Mouse (Mus musculus) liver, embryonic 14.5 days (tissue): Measurements from ENCODE around the gene Ccl27a. TPM values are rescaled to one million over a fixed set of nuclear protein-coding genes. Genes with fewer than 3 reads are reported as not detected.
A peak's percentile ranks its signal among the peaks of the same experiment; 100 is the strongest.
"Not testable (repeated sequence)": the region's sequence is repeated elsewhere in the genome, so short reads cannot be mapped to it uniquely, and the experiment has no call there.

Experiments
- ATAC-seq: fragments of 200-750 bp; cut with Nextera tagmentation; 2 replicates; pipeline ENCODE4 v1.8.0; 2017; ENCODE audit warnings: moderate number of reproducible peaks, mild to moderate bottlenecking, moderate library complexity; ENCODE audit not compliant: insufficient read depth
- DNase-seq, 3 experiments: peaks; one replicate each; pipeline ENCODE4 v3.0.0-alpha.2; 2012 to 2013; ENCODE audit warnings: low read depth in 3 of 3, low spot score in 3 of 3
- H3K27ac ChIP-seq: fragments of 300-500 bp; sonication (generic); 2 replicates; pipeline ENCODE4 v1.5.1; 2014; ENCODE audit warnings: moderate library complexity, mild to moderate bottlenecking, control low read depth, inconsistent platforms
- H3K27me3 ChIP-seq: fragments of 300-500 bp; sonication (generic); 2 replicates; pipeline ENCODE4 v1.6.1; 2014; ENCODE audit warnings: mild to moderate bottlenecking, low read length, moderate library complexity; ENCODE audit not compliant: control insufficient read depth, insufficient read depth
- H3K36me3 ChIP-seq: fragments of 300-500 bp; sonication (generic); replicated peaks from 2 replicates; pipeline ENCODE4 v1.6.1; 2014; ENCODE audit warnings: low read depth; ENCODE audit not compliant: control insufficient read depth, insufficient read depth
- H3K4me1 ChIP-seq, 2 experiments: fragments of 200-500 bp in 1 of 2; fragments of 300-500 bp in 1 of 2; sonication (generic) in 1 of 2; replicated peaks; 2 replicates each; pipeline ENCODE4 v1.6.1; 2012 to 2014; ENCODE audit warnings: antibody characterized with exemption in 1 of 2, inconsistent platforms in 1 of 2, low read length in 1 of 2; ENCODE audit not compliant: control insufficient read depth in 2 of 2, insufficient read depth in 2 of 2
- H3K4me2 ChIP-seq: fragments of 300-500 bp; sonication (generic); 2 replicates; pipeline ENCODE4 v1.6.1; 2014; ENCODE audit warnings: low read depth, mild to moderate bottlenecking, control low read depth, moderate library complexity
- H3K4me3 ChIP-seq, 2 experiments: fragments of 200-500 bp in 1 of 2; fragments of 300-500 bp in 1 of 2; sonication (generic) in 1 of 2; 2 replicates each; pipeline ENCODE4 v1.5.1; 2012 to 2014; ENCODE audit warnings: low read depth in 2 of 2, low read length in 2 of 2, mild to moderate bottlenecking in 2 of 2, control low read depth in 1 of 2, inconsistent platforms in 1 of 2, moderate library complexity in 1 of 2; ENCODE audit not compliant: insufficient read depth in 1 of 2
- H3K9ac ChIP-seq: fragments of 300-500 bp; sonication (generic); replicated peaks from 2 replicates; pipeline ENCODE4 v1.6.1; 2014; ENCODE audit warnings: mild to moderate bottlenecking, control low read depth, moderate library complexity
- H3K9me3 ChIP-seq: fragments of 300-500 bp; sonication (generic); 2 replicates; pipeline ENCODE4 v1.6.1; 2016; ENCODE audit warnings: low read length, mixed read lengths; ENCODE audit not compliant: control insufficient read depth
- WGBS: fragments of 180-500 bp; shearing (Covaris S2); extraction: QIAGEN DNeasy Blood & Tissue Kit; methylation state at CpG from one replicate; pipeline ENCODE4 v1.1.7; 2014; ENCODE audit not compliant: insufficient replicate concordance; 5-methylcytosine and 5-hydroxymethylcytosine counted together
- polyA plus RNA-seq, 2 experiments: library from polyadenylated mRNA; depleted of rRNA in 1 of 2; stranded (reverse) in 1 of 2; unstranded in 1 of 2; fragments of >200 nt; fragmentation: Nextera tagmentation in 1 of 2; extraction: Ambion mirVana in 1 of 2; gene quantifications; 2 replicates each; pipeline versions ENCODE4 v1.2.1 to v1.2.3; 2012 to 2014

Gene Ccl27a
- 9.5 and 10.8 TPM in 2 replicates for polyA plus RNA-seq (2012; rRNA removed)
- polyA plus RNA-seq (2014; fragmentation: Nextera tagmentation; extraction: Ambion mirVana) = 7.8 and 8.2 TPM in 2 replicates

GRCm38 (mm10) chr4:41774002-41774401 is at the start of gene Ccl27a:
Gene Ccl27a (minus strand): TSS chr4:41774247.
- peak within 1 kb of the TSS; percentile 53 for H3K4me2 ChIP-seq
- H3K36me3 ChIP-seq, H3K9me3 ChIP-seq, ATAC-seq, H3K27me3 ChIP-seq, H3K27ac ChIP-seq, H3K9ac ChIP-seq, H3K4me1 ChIP-seq: not testable (repeated sequence)
- DNase-seq = peak; percentile 65 to 72 (median 66)
- H3K4me3 ChIP-seq = peak within 1 kb of the TSS; percentile 48 to 70
- 5% methylated on average over 12 of the region's 14 CpGs for WGBS

GRCm38 (mm10) chr4:41783197-41783596 is 9.2 kb upstream of the Ccl27a start:
- WGBS = 47% methylated on average over 3 of the region's 3 CpGs

GRCm38 (mm10) chr4:41782711-41783110 is 8.7 kb upstream of the Ccl27a start:
- ATAC-seq, H3K9ac ChIP-seq, H3K27ac ChIP-seq, DNase-seq, H3K4me2 ChIP-seq, H3K27me3 ChIP-seq, H3K4me3 ChIP-seq, H3K36me3 ChIP-seq, H3K9me3 ChIP-seq, H3K4me1 ChIP-seq: not testable (repeated sequence)
- WGBS = 39% methylated on average over 4 of the region's 4 CpGs

More at GRCm38 (mm10) chr4:41783197-41783596, 9.2 kb upstream of the Ccl27a start:
- H3K36me3 ChIP-seq, H3K4me1 ChIP-seq, H3K4me3 ChIP-seq, ATAC-seq, H3K4me2 ChIP-seq, DNase-seq, H3K27ac ChIP-seq, H3K9me3 ChIP-seq, H3K27me3 ChIP-seq, H3K9ac ChIP-seq: not testable (repeated sequence)

GRCm38 (mm10) chr4:41781748-41782485 is 7.9 kb upstream of the Ccl27a start:
- DNase-seq, H3K4me2 ChIP-seq, H3K36me3 ChIP-seq, H3K9me3 ChIP-seq, H3K9ac ChIP-seq, ATAC-seq, H3K4me3 ChIP-seq, H3K27me3 ChIP-seq, H3K4me1 ChIP-seq, H3K27ac ChIP-seq: not testable (repeated sequence)
- WGBS = 22% methylated on average over 15 of the region's 21 CpGs

- not testable (repeated sequence) for H3K4me2 ChIP-seq, H3K9ac ChIP-seq, H3K36me3 ChIP-seq, H3K9me3 ChIP-seq, DNase-seq, H3K4me1 ChIP-seq, H3K27me3 ChIP-seq, H3K4me3 ChIP-seq, ATAC-seq, H3K27ac ChIP-seq
- WGBS = 25% methylated on average over 7 of the region's 9 CpGs
Measured at GRCm38 (mm10) chr4:41781271-41781670, 7.2 kb upstream of the Ccl27a start.

- H3K27me3 ChIP-seq, H3K27ac ChIP-seq, H3K9me3 ChIP-seq, H3K9ac ChIP-seq, H3K4me2 ChIP-seq, H3K4me3 ChIP-seq, H3K36me3 ChIP-seq, H3K4me1 ChIP-seq, ATAC-seq, DNase-seq: not testable (repeated sequence)
- 50% methylated on average over 1 of the region's 1 CpGs for WGBS
Measured at GRCm38 (mm10) chr4:41775840-41776239, 1.8 kb upstream of the Ccl27a start.

GRCm38 (mm10) chr4:41774506-41774905 is 459 bp upstream of the Ccl27a start:
- H3K27ac ChIP-seq, H3K27me3 ChIP-seq, H3K9me3 ChIP-seq, H3K4me1 ChIP-seq, DNase-seq, H3K36me3 ChIP-seq, H3K9ac ChIP-seq, ATAC-seq: not testable (repeated sequence)
- peak overlapping the region; percentile 51 for H3K4me2 ChIP-seq
- H3K4me3 ChIP-seq = peak overlapping the region; percentile 19 to 48; a peak in 1 of 4 replicates
- WGBS = 74% methylated on average over 3 of the region's 3 CpGs

- H3K36me3 ChIP-seq, H3K4me1 ChIP-seq, H3K9me3 ChIP-seq, H3K27me3 ChIP-seq, ATAC-seq, H3K27ac ChIP-seq, H3K9ac ChIP-seq: not testable (repeated sequence)
- WGBS = under 1% methylated on average over 19 of the region's 25 CpGs
- DNase-seq = peak; percentile 44 to 53 (median 49)
- Histone ChIP-seq H3K4me2 (peak overlapping the region; percentile 53), H3K4me3 (peak overlapping the region; percentile 48 to 70)
Measured at GRCm38 (mm10) chr4:41773502-41773901, 545 bp downstream of the Ccl27a start.
